Mouse (Mus musculus): Measurements from ENCODE around the gene Gm14137. TPM values are rescaled to one million over a fixed set of nuclear protein-coding genes. Genes with fewer than 3 reads are reported as not detected.

The Gm14137 gene
- polyA plus RNA-seq (2012; rRNA removed), result not detected in 2 replicates

- no peak within 1 kb of the TSS for H3K4me3 ChIP-seq (replicated peaks; ENCODE audit: insufficient read depth, low read depth, low read length)
- H3K4me1 ChIP-seq (ENCODE audit: control insufficient read depth, insufficient read depth, low read length), result no peaks in the 10 kb centered on the region
- no peak within 1 kb of the TSS for H3K27ac ChIP-seq (ENCODE audit: insufficient read depth, low read length)
- 34% methylated on average over 8 of the region's 8 CpGs for WGBS
- DNase-seq, result no peak
- H3K27me3 ChIP-seq (ENCODE audit: control insufficient read depth, insufficient read depth, low read length), result no peaks in the 10 kb centered on the region
- TF ChIP-seq POLR2A (IDR thresholded peaks at IDR 0.05; ENCODE audit: borderline replicate concordance, insufficient read depth, low read length), result no peak
Observed at GRCm38 (mm10) chr2:119173991-119174651, at the start of gene Gm14137. Gene Gm14137, plus strand, starts transcription at chr2:119174509.

- 88% methylated on average over 5 of the region's 5 CpGs for WGBS
- Histone ChIP-seq H3K4me3 (replicated peaks; ENCODE audit: insufficient read depth, low read depth, low read length) (no peak overlapping the region), H3K27me3 (ENCODE audit: control insufficient read depth, insufficient read depth, low read length) (no peaks in the 10 kb centered on the region), H3K27ac (ENCODE audit: insufficient read depth, low read length) (no peak overlapping the region), H3K4me1 (ENCODE audit: control insufficient read depth, insufficient read depth, low read length) (no peaks in the 10 kb centered on the region)
- no peak for DNase-seq
- no peak for TF ChIP-seq POLR2A (IDR thresholded peaks at IDR 0.05; ENCODE audit: borderline replicate concordance, insufficient read depth, low read length)
- no peak for TF ChIP-seq CTCF (IDR thresholded peaks at IDR 0.05; ENCODE audit: borderline replicate concordance, insufficient read depth, low read depth, low read length)
Observed at GRCm38 (mm10) chr2:119136346-119136898, 37.9 kb upstream of the Gm14137 start.

- TF ChIP-seq CTCF (IDR thresholded peaks at IDR 0.05; ENCODE audit: borderline replicate concordance, insufficient read depth, low read depth, low read length) (no peak), POLR2A (IDR thresholded peaks at IDR 0.05; ENCODE audit: borderline replicate concordance, insufficient read depth, low read length) (no peak)
- 91% methylated on average over 2 of the region's 2 CpGs for WGBS
- H3K4me1 ChIP-seq (ENCODE audit: control insufficient read depth, insufficient read depth, low read length), result no peaks in the 10 kb centered on the region
- no peak for DNase-seq
- H3K27ac ChIP-seq (ENCODE audit: insufficient read depth, low read length), result no peak overlapping the region
- no peak overlapping the region for H3K4me3 ChIP-seq (replicated peaks; ENCODE audit: insufficient read depth, low read depth, low read length)
- no peaks in the 10 kb centered on the region for H3K27me3 ChIP-seq (ENCODE audit: control insufficient read depth, insufficient read depth, low read length)
Observed at GRCm38 (mm10) chr2:119145199-119145598, 29.1 kb upstream of the Gm14137 start.

GRCm38 (mm10) chr2:119146435-119146834 is 27.9 kb upstream of the Gm14137 start:
- TF ChIP-seq CTCF (IDR thresholded peaks at IDR 0.05; ENCODE audit: borderline replicate concordance, insufficient read depth, low read depth, low read length), result no peak
- TF ChIP-seq POLR2A (IDR thresholded peaks at IDR 0.05; ENCODE audit: borderline replicate concordance, insufficient read depth, low read length), result no peak
- WGBS, result 87% methylated on average over 6 of the region's 6 CpGs
- Histone ChIP-seq H3K4me1 (ENCODE audit: control insufficient read depth, insufficient read depth, low read length) (no peaks in the 10 kb centered on the region), H3K27me3 (ENCODE audit: control insufficient read depth, insufficient read depth, low read length) (no peaks in the 10 kb centered on the region), H3K27ac (ENCODE audit: insufficient read depth, low read length) (no peak overlapping the region), H3K4me3 (replicated peaks; ENCODE audit: insufficient read depth, low read depth, low read length) (no peak overlapping the region)
- no peak for DNase-seq

- TF ChIP-seq POLR2A (IDR thresholded peaks at IDR 0.05; ENCODE audit: borderline replicate concordance, insufficient read depth, low read length) (no peak), CTCF (IDR thresholded peaks at IDR 0.05; ENCODE audit: borderline replicate concordance, insufficient read depth, low read depth, low read length) (no peak)
- no peaks in the 10 kb centered on the region for H3K4me1 ChIP-seq (ENCODE audit: control insufficient read depth, insufficient read depth, low read length)
- no peak for DNase-seq
- H3K4me3 ChIP-seq (replicated peaks; ENCODE audit: insufficient read depth, low read depth, low read length), result no peak overlapping the region
- WGBS, result 77% methylated on average over 22 of the region's 22 CpGs
- H3K27me3 ChIP-seq (ENCODE audit: control insufficient read depth, insufficient read depth, low read length), result no peaks in the 10 kb centered on the region
- H3K27ac ChIP-seq (ENCODE audit: insufficient read depth, low read length), result no peak overlapping the region
Observed at GRCm38 (mm10) chr2:119147160-119147678, 27.1 kb upstream of the Gm14137 start.

- TF ChIP-seq POLR2A (IDR thresholded peaks at IDR 0.05; ENCODE audit: borderline replicate concordance, insufficient read depth, low read length) (no peak), CTCF (IDR thresholded peaks at IDR 0.05; ENCODE audit: borderline replicate concordance, insufficient read depth, low read depth, low read length) (no peak)
- no peaks in the 10 kb centered on the region for H3K27me3 ChIP-seq (ENCODE audit: control insufficient read depth, insufficient read depth, low read length)
- H3K27ac ChIP-seq (ENCODE audit: insufficient read depth, low read length), result no peak overlapping the region
- H3K4me1 ChIP-seq (ENCODE audit: control insufficient read depth, insufficient read depth, low read length), result no peaks in the 10 kb centered on the region
- no peak for DNase-seq
- H3K4me3 ChIP-seq (replicated peaks; ENCODE audit: insufficient read depth, low read depth, low read length), result no peak overlapping the region
- 91% methylated on average over 8 of the region's 8 CpGs for WGBS
Observed at GRCm38 (mm10) chr2:119147775-119148174, 26.5 kb upstream of the Gm14137 start.

GRCm38 (mm10) chr2:119152255-119152654 is 22.1 kb upstream of the Gm14137 start:
- Histone ChIP-seq H3K4me1 (ENCODE audit: control insufficient read depth, insufficient read depth, low read length) (peaks cover 3% of the 10 kb centered on the region), H3K27me3 (ENCODE audit: control insufficient read depth, insufficient read depth, low read length) (no peaks in the 10 kb centered on the region), H3K4me3 (replicated peaks; ENCODE audit: insufficient read depth, low read depth, low read length) (no peak overlapping the region), H3K27ac (ENCODE audit: insufficient read depth, low read length) (no peak overlapping the region)
- DNase-seq, result no peak
- TF ChIP-seq CTCF (IDR thresholded peaks at IDR 0.05; ENCODE audit: borderline replicate concordance, insufficient read depth, low read depth, low read length), result no peak
- TF ChIP-seq POLR2A (IDR thresholded peaks at IDR 0.05; ENCODE audit: borderline replicate concordance, insufficient read depth, low read length), result no peak
- 89% methylated on average over 6 of the region's 6 CpGs for WGBS

- 95% methylated on average over 2 of the region's 2 CpGs for WGBS
Observed at GRCm38 (mm10) chr2:119154683-119155082, 19.6 kb upstream of the Gm14137 start.

More at GRCm38 (mm10) chr2:119154683-119155082, 19.6 kb upstream of the Gm14137 start:
- Histone ChIP-seq H3K4me1 (ENCODE audit: control insufficient read depth, insufficient read depth, low read length) (peaks cover 3% of the 10 kb centered on the region), H3K4me3 (replicated peaks; ENCODE audit: insufficient read depth, low read depth, low read length) (no peak overlapping the region), H3K27me3 (ENCODE audit: control insufficient read depth, insufficient read depth, low read length) (no peaks in the 10 kb centered on the region), H3K27ac (ENCODE audit: insufficient read depth, low read length) (no peak overlapping the region)
- no peak for TF ChIP-seq CTCF (IDR thresholded peaks at IDR 0.05; ENCODE audit: borderline replicate concordance, insufficient read depth, low read depth, low read length)
- no peak for DNase-seq
